Mouse (Mus musculus): ENCODE data around the gene Kdm4b. TPM values are rescaled to one million over a fixed set of nuclear protein-coding genes. Genes with fewer than 3 reads are reported as not detected.

Kdm4b gene
- total and polyA plus RNA-seq, 3 experiments, result 9.1 to 27.5 TPM; not detected in 1

GRCm38 (mm10) chr17:56405341-56405740 lies 79.5 kb downstream of the Kdm4b start:
- no peaks in the 10 kb centered on the region for H3K79me2 ChIP-seq (ENCODE audit: control insufficient read depth, insufficient read depth, low read length, poor library complexity)
- no peak for TF ChIP-seq KAT2A (conservative IDR thresholded peaks at IDR 0.05; ENCODE audit: low read depth, low read length)
- H3K9ac ChIP-seq (ENCODE audit: control insufficient read depth, low read depth, low read length, poor library complexity, severe bottlenecking), result no peak overlapping the region
- no peak for DNase-seq (ENCODE audit: low read depth, low spot score)
- no peak overlapping the region for H3K27ac ChIP-seq (ENCODE audit: control insufficient read depth, low read depth, low read length)
- no peak overlapping the region for H3K4me3 ChIP-seq (ENCODE audit: control insufficient read depth in 1 of 2, insufficient read depth in 1 of 2, low read depth in 2 of 2, low read length in 2 of 2)
- peaks cover 0 to 11% of the 10 kb centered on the region in 2 experiments; a peak in 2 of 4 replicates for H3K4me1 ChIP-seq (ENCODE audit: control insufficient read depth in 1 of 2, insufficient read depth in 2 of 2, low read length in 2 of 2)
- no peaks in the 10 kb centered on the region for H3K9me3 ChIP-seq (replicated peaks; ENCODE audit: insufficient read depth, low read length)
- H3K27me3 ChIP-seq (ENCODE audit: control insufficient read depth in 1 of 2, insufficient read depth in 2 of 2, low read length in 2 of 2), result no peaks in the 10 kb centered on the region
- H3K36me3 ChIP-seq (ENCODE audit: control insufficient read depth in 1 of 2, insufficient read depth in 2 of 2, low read length in 2 of 2), result peaks cover 0 to 2% of the 10 kb centered on the region in 2 experiments; a peak in 1 of 4 replicates

GRCm38 (mm10) chr17:56405856-56406840 lies 80.3 kb downstream of the Kdm4b start:
- peaks cover 0 to 3% of the 10 kb centered on the region in 2 experiments; a peak in 2 of 4 replicates for H3K36me3 ChIP-seq (ENCODE audit: control insufficient read depth in 1 of 2, insufficient read depth in 2 of 2, low read length in 2 of 2)
- peaks cover 0 to 17% of the 10 kb centered on the region in 2 experiments; a peak in 2 of 4 replicates for H3K4me1 ChIP-seq (ENCODE audit: control insufficient read depth in 1 of 2, insufficient read depth in 2 of 2, low read length in 2 of 2)
- no peak overlapping the region for H3K27ac ChIP-seq (ENCODE audit: control insufficient read depth, low read depth, low read length)
- H3K27me3 ChIP-seq (ENCODE audit: control insufficient read depth in 1 of 2, insufficient read depth in 2 of 2, low read length in 2 of 2), result no peaks in the 10 kb centered on the region
- peak; percentile 22 for DNase-seq (ENCODE audit: low read depth, low spot score)
- H3K79me2 ChIP-seq (ENCODE audit: control insufficient read depth, insufficient read depth, low read length, poor library complexity), result no peaks in the 10 kb centered on the region
- no peak overlapping the region for H3K4me3 ChIP-seq (ENCODE audit: control insufficient read depth in 1 of 2, insufficient read depth in 1 of 2, low read depth in 2 of 2, low read length in 2 of 2)
- no peaks in the 10 kb centered on the region for H3K9me3 ChIP-seq (replicated peaks; ENCODE audit: insufficient read depth, low read length)
- TF ChIP-seq CHD2 (IDR thresholded peaks at IDR 0.05; ENCODE audit: low read length) (no peak), ZMIZ1 (IDR thresholded peaks at IDR 0.05; ENCODE audit: low read depth, low read length) (no peak), ZKSCAN1 (IDR thresholded peaks at IDR 0.05; ENCODE audit: low read depth, low read length) (no peak), CHD1 (IDR thresholded peaks at IDR 0.05; ENCODE audit: low read depth, low read length) (no peak)
- H3K9ac ChIP-seq (ENCODE audit: control insufficient read depth, low read depth, low read length, poor library complexity, severe bottlenecking), result no peak overlapping the region

- peaks cover 0 to 10% of the 10 kb centered on the region in 2 experiments; a peak in 3 of 4 replicates for H3K36me3 ChIP-seq (ENCODE audit: control insufficient read depth in 1 of 2, insufficient read depth in 2 of 2, low read length in 2 of 2)
- no peaks in the 10 kb centered on the region for H3K9me3 ChIP-seq (replicated peaks; ENCODE audit: insufficient read depth, low read length)
- no peak for DNase-seq (ENCODE audit: low read depth, low spot score)
- no peaks in the 10 kb centered on the region for H3K79me2 ChIP-seq (ENCODE audit: control insufficient read depth, insufficient read depth, low read length, poor library complexity)
- peaks cover 0 to 24% of the 10 kb centered on the region in 2 experiments; a peak in 2 of 4 replicates for H3K4me1 ChIP-seq (ENCODE audit: control insufficient read depth in 1 of 2, insufficient read depth in 2 of 2, low read length in 2 of 2)
- no peaks in the 10 kb centered on the region for H3K27me3 ChIP-seq (ENCODE audit: control insufficient read depth in 1 of 2, insufficient read depth in 2 of 2, low read length in 2 of 2)
- no peak overlapping the region for H3K27ac ChIP-seq (ENCODE audit: control insufficient read depth, low read depth, low read length)
- no peak overlapping the region for H3K4me3 ChIP-seq (ENCODE audit: control insufficient read depth in 1 of 2, insufficient read depth in 1 of 2, low read depth in 2 of 2, low read length in 2 of 2)
- no peak for TF ChIP-seq ZC3H11A (IDR thresholded peaks at IDR 0.05; ENCODE audit: low read depth, low read length)
- 0 out of 2 replicates have a peak, but pooled peaks have one; percentile 12 for TF ChIP-seq GATA1 (IDR thresholded peaks at IDR 0.05; ENCODE audit: low read depth, low read length)
- TF ChIP-seq RAD21 (IDR thresholded peaks at IDR 0.05; ENCODE audit: low read depth, low read length), result no peak
- no peak overlapping the region for H3K9ac ChIP-seq (ENCODE audit: control insufficient read depth, low read depth, low read length, poor library complexity, severe bottlenecking)
Observed at GRCm38 (mm10) chr17:56406878-56407277, 81.0 kb downstream of the Kdm4b start.

All from MEL (cell line).